In the genomic region with DNA sequence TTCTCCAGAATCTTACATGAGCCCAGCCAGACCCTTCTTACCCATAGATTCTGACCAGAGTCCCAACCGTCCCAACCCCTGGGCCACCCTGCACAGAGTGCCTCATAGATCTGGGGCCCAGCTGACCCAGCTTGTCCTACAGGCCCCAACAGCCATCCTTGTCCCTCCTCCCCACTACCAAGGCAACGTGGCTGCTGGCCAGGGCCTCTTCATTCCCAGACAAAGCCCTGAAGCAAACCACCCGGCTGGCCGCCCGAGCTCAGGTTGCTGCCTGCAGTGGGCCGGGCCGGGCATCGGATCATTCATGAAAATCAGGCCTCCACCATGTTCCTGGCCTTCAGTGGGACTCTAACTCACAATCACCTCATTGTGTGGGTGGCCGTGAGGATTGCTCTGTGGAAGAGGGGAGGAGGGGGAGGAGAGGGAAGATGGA, we compare ENCODE assay signal across 8 mouse cellular contexts.
DNase-seq lines count a peak whose midpoint lies in the region; ATAC-seq and TF ChIP-seq lines count a peak whose summit lies in the region.

No protein-coding gene starts in this region.

- H3K9ac ChIP-seq in kidney, embryonic 14.5 days (ENCODE audit: low read depth, low read length): no peak overlapping the region
- H3K9ac ChIP-seq in forebrain, postnatal 0 days: no peak overlapping the region
- 0 out of 2 replicates have a peak overlapping the region, but pooled peaks have one; percentile 15 for H3K9ac ChIP-seq in midbrain, embryonic 12.5 days (replicated peaks)

- no peaks in the 10 kb centered on the region for H3K9me3 ChIP-seq in kidney, embryonic 14.5 days (ENCODE audit: control insufficient read depth, low read length)
- no peaks in the 10 kb centered on the region for H3K9me3 ChIP-seq in forebrain, postnatal 0 days (ENCODE audit: low read length)
- H3K9me3 ChIP-seq in midbrain, embryonic 12.5 days: no peaks in the 10 kb centered on the region

- H3K36me3 ChIP-seq in kidney, embryonic 14.5 days (ENCODE audit: control insufficient read depth, insufficient read depth, low read length): no peaks in the 10 kb centered on the region
- H3K36me3 ChIP-seq in forebrain, postnatal 0 days (ENCODE audit: insufficient read depth): no peaks in the 10 kb centered on the region
- H3K36me3 ChIP-seq in midbrain, embryonic 12.5 days: no peaks in the 10 kb centered on the region

- H3K4me1 ChIP-seq in kidney, embryonic 14.5 days (ENCODE audit: control insufficient read depth, insufficient read depth, low read length): peaks cover 15% of the 10 kb centered on the region
- no peaks in the 10 kb centered on the region for H3K4me1 ChIP-seq in forebrain, postnatal 0 days (ENCODE audit: insufficient read depth)
- H3K4me1 ChIP-seq in midbrain, embryonic 12.5 days: peaks cover 25% of the 10 kb centered on the region

- peak; percentile 47; the same call in 1 of the 2 replicates for ATAC-seq in kidney, embryonic 14.5 days (ENCODE audit: low FRiP score, low TSS enrichment)
- ATAC-seq in forebrain, postnatal 0 days: peak; percentile 87
- peak; percentile 62; the same call in 1 of the 2 replicates for ATAC-seq in midbrain, embryonic 12.5 days (ENCODE audit: low FRiP score, low read depth)

- DNase-seq in kidney, postnatal 36 days: no peak
- peak; percentile 21 to 36 for DNase-seq in cerebellum, adult 18-20 months
- DNase-seq in forebrain, postnatal 0 days: peak; percentile 73
- DNase-seq in left cerebral cortex, adult 2 months (ENCODE audit: extremely low spot score in 1 of 2, low spot score in 2 of 2): peak; percentile 56 to 73
- DNase-seq in natural killer cell, adult 2 months (ENCODE audit: low spot score in 2 of 2): no peak
- DNase-seq in T-cell, adult 2 months (ENCODE audit: low spot score): no peak

- no peak overlapping the region for H3K4me3 ChIP-seq in kidney, embryonic 14.5 days (ENCODE audit: low read length)
- H3K4me3 ChIP-seq in forebrain, postnatal 0 days (ENCODE audit: low read depth, low read length): no peak overlapping the region
- H3K4me3 ChIP-seq in left cerebral cortex, adult 2 months: no peak overlapping the region
- no peak overlapping the region for H3K4me3 ChIP-seq in midbrain, embryonic 12.5 days

- WGBS in kidney, embryonic 14.5 days: 46% methylated on average over 9 of the region's 9 CpGs
- WGBS in forebrain, postnatal 0 days: 23% methylated on average over 9 of the region's 9 CpGs
- 49% methylated on average over 9 of the region's 9 CpGs for WGBS in midbrain, embryonic 12.5 days

- intact Hi-C loops in left cerebral cortex, adult 2 months (cut with DNase I): no loop called here

- no peak for TF ChIP-seq CTCF in forebrain, postnatal 0 days (IDR thresholded peaks at IDR 0.05; ENCODE audit: low read depth)
- TF ChIP-seq CTCF in left cerebral cortex, adult 2 months (IDR thresholded peaks at IDR 0.05): no peak

- H3K4me2 ChIP-seq in kidney, embryonic 14.5 days (replicated peaks; ENCODE audit: low read depth, low read length): no peak overlapping the region
- H3K4me2 ChIP-seq in forebrain, postnatal 0 days (ENCODE audit: low read depth): no peak overlapping the region
- no peak overlapping the region for H3K4me2 ChIP-seq in midbrain, embryonic 12.5 days (replicated peaks)

- no peak overlapping the region; the same call in 1 of the 2 replicates for H3K27ac ChIP-seq in kidney, embryonic 14.5 days (ENCODE audit: low read depth, low read length)
- H3K27ac ChIP-seq in forebrain, postnatal 0 days (ENCODE audit: low read depth, low read length): no peak overlapping the region
- peak overlapping the region; percentile 63; the same call in 1 of the 2 replicates for H3K27ac ChIP-seq in left cerebral cortex, adult 2 months
- H3K27ac ChIP-seq in midbrain, embryonic 12.5 days (replicated peaks): peak overlapping the region; percentile 43

- no peaks in the 10 kb centered on the region for H3K27me3 ChIP-seq in kidney, embryonic 14.5 days (ENCODE audit: control insufficient read depth, insufficient read depth, low read length)
- H3K27me3 ChIP-seq in forebrain, postnatal 0 days (ENCODE audit: insufficient read depth, low read length): no peaks in the 10 kb centered on the region
- no peaks in the 10 kb centered on the region for H3K27me3 ChIP-seq in midbrain, embryonic 12.5 days

Comparison
In these comparisons a context has a peak if more than half of its experiments do, and no peak if none do; other contexts are left out.
1. H3K27ac ChIP-seq: peak in left cerebral cortex, adult 2 months (single experiment) and midbrain, embryonic 12.5 days (single experiment); none in kidney, embryonic 14.5 days (single experiment) and forebrain, postnatal 0 days (single experiment).
2. DNase-seq: peak in cerebellum, adult 18-20 months (2 of 2), forebrain, postnatal 0 days (single experiment) and left cerebral cortex, adult 2 months (2 of 2); none in kidney, postnatal 36 days (0 of 2), natural killer cell, adult 2 months (0 of 2) and T-cell, adult 2 months (single experiment).
3. Peak in every context shown above with its lines, with median percentiles within 50 percentile points of each other: ATAC-seq.